Mouse (Mus musculus) right cerebral cortex, postnatal 4 days (tissue): ENCODE results near the gene Chrd.

Source experiments
- DNase-seq: peaks from one replicate; pipeline ENCODE4 v3.0.0-alpha.2; 2022

The Chrd gene

GRCm38 (mm10) chr16:20732925-20733730 lies at the start of gene Chrd:
Gene Chrd, plus strand, starts transcription at chr16:20733127.
- peak; percentile 66 for DNase-seq

- no peak for DNase-seq
Observed at GRCm38 (mm10) chr16:20690774-20691173, 42.2 kb upstream of the Chrd start.

- DNase-seq: no peak
Observed at GRCm38 (mm10) chr16:20691617-20692016, 41.3 kb upstream of the Chrd start.

GRCm38 (mm10) chr16:20692241-20692965 lies 40.5 kb upstream of the Chrd start:
- peak; percentile 16 for DNase-seq

- DNase-seq: peak; percentile 92
Observed at GRCm38 (mm10) chr16:20693111-20693701, 39.7 kb upstream of the Chrd start, which contains the start of gene Fam131a. Gene Fam131a, plus strand, starts transcription at chr16:20693241.

- DNase-seq: peak; percentile 57
Observed at GRCm38 (mm10) chr16:20694781-20695180, 38.1 kb upstream of the Chrd start.

GRCm38 (mm10) chr16:20695622-20696323 lies 37.2 kb upstream of the Chrd start:
- DNase-seq: peak; percentile 99

- no peak for DNase-seq
Observed at GRCm38 (mm10) chr16:20699266-20699665, 33.7 kb upstream of the Chrd start.

GRCm38 (mm10) chr16:20700036-20700435 lies 32.9 kb upstream of the Chrd start:
- no peak for DNase-seq

GRCm38 (mm10) chr16:20701316-20701715 lies 31.6 kb upstream of the Chrd start:
- DNase-seq: no peak

GRCm38 (mm10) chr16:20701729-20702521 lies 31.0 kb upstream of the Chrd start:
- no peak for DNase-seq

GRCm38 (mm10) chr16:20702522-20702893 lies 30.4 kb upstream of the Chrd start:
- DNase-seq: peak; percentile 71

GRCm38 (mm10) chr16:20703071-20703470 lies 29.9 kb upstream of the Chrd start:
- no peak for DNase-seq

GRCm38 (mm10) chr16:20703699-20704400 lies 29.1 kb upstream of the Chrd start:
- DNase-seq: no peak

GRCm38 (mm10) chr16:20705786-20706185 lies 27.1 kb upstream of the Chrd start:
- no peak for DNase-seq

GRCm38 (mm10) chr16:20706407-20707055 lies 26.4 kb upstream of the Chrd start:
- no peak for DNase-seq

- no peak for DNase-seq
Observed at GRCm38 (mm10) chr16:20708220-20708938, 24.5 kb upstream of the Chrd start.

- peak; percentile 86 for DNase-seq
Observed at GRCm38 (mm10) chr16:20708939-20709734, 23.8 kb upstream of the Chrd start.

- DNase-seq: no peak
Observed at GRCm38 (mm10) chr16:20710370-20710769, 22.6 kb upstream of the Chrd start.
